Mouse (Mus musculus) layer of hippocampus, postnatal 36 days (tissue): ENCODE results near the gene Tacr1. TPM values are rescaled to one million over a fixed set of nuclear protein-coding genes. Genes with fewer than 3 reads are reported as not detected.
"Not testable (repeated sequence)": the region's sequence is repeated elsewhere in the genome, so short reads cannot be mapped to it uniquely, and the experiment has no call there.

Experiments
- DNase-seq, 2 experiments: peaks; one replicate each; pipeline ENCODE4 v3.0.0; 2022
- total RNA-seq, 2 experiments: library from RNA; stranded (reverse); gene quantifications; 2 replicates each; pipeline ENCODE4 v1.2.3; 2021

Tacr1 gene
- 1 to 10 TPM; 1.5 to 1.8 TPM for total RNA-seq

GRCm38 (mm10) chr6:82401595-82402451, at the start of gene Tacr1:
Gene Tacr1, plus strand, starts transcription at chr6:82402334.
- DNase-seq, result peak; percentile 52 to 59

GRCm38 (mm10) chr6:82376144-82376543, 26.0 kb upstream of the Tacr1 start:
- no peak for DNase-seq

DNA sequence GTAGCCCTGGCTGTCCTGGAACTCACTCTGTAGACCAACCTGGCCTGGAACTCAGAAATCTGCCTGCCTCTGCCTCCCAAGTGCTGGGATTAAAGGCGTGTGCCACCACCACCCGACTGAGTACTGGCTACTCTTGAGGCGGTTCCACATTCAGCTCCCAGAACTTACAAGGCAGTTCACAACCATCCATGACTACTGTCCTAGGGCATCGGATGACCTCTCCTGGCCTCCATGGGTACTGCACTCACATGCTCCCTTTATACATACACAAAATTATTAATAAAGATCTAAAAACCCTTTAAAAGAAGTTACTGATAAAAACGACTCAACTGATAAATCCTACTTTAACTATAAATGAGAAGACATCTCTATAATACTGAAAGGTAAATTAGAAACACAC, 18.6 kb upstream of the Tacr1 start:
- no peak for DNase-seq

DNA sequence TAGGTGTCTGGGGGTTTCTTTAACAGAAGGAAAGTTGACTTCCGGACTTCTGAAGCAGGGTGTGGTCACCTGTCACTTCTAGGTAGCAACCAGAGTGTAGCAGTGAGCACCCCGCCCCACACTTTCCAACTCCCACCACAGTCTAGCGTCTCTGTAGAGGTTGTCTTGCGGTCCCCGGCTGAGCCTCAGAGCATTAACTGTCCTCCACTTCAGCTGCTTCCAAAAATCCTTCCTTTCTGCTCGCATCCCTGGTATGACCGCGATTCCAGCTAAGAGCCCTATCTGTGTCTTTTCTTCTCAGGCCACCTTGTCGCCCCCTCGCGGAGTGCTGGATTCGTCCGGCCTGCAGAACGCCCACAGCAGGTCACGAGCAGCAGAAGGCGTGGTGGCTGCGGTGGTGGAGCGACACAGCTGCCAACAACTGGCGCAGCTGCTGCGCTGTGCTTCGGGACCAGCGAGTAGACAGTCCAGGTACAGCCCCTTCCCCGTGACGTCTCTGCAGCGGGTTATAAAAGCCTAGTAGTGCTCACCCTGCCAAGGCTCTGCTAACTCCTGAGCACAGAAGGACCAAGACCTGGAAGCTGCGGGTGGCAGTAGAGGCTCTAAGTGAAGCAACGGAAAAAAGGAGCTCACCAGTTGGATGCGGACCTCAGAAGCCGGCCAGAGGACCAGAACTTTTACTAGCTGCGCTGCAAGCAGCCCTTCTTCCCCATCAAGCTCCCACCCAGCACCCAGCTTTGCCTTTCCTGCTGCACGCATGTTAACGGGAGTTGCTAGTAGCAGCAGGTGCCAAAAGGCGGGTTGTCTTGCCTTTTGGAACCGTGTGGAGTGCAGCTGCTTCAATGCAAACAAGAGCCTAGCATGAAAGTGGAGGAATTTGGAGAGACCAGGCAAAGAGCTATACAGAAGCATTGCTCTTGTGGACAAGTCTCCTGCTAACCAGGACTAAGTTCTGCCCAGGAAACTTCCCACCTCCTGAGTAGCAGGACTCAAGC, 664 bp downstream of the Tacr1 start:
- DNase-seq, result peak; percentile 13 to 23

GRCm38 (mm10) chr6:82418367-82418766, 16.2 kb downstream of the Tacr1 start:
- DNase-seq, result no peak

- DNase-seq, result no peak
These were observed 18.1 kb downstream of the Tacr1 start for GRCm38 (mm10) chr6:82420222-82420621.

- DNase-seq, result no peak
These were observed 26.8 kb downstream of the Tacr1 start for GRCm38 (mm10) chr6:82428890-82429289.

DNA sequence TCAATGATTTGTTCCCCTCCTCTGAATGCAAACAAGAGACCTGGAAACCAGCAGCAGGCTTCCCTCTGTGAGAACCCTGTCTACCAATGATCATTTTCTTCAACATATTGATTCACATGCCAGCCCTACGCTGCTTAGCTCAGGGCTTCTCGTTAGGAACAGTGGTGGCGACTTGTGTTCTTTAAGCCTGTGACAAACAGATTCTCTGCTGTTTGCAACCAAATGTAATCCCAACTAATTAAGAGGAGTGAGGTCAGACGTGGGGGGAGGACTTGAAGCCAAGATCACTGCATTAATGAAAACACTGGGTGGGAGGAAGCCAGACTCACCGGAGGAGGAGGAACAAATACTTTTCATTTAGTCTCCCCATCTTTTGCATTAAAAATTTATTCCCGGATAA, 27.6 kb downstream of the Tacr1 start:
- no peak for DNase-seq

DNA sequence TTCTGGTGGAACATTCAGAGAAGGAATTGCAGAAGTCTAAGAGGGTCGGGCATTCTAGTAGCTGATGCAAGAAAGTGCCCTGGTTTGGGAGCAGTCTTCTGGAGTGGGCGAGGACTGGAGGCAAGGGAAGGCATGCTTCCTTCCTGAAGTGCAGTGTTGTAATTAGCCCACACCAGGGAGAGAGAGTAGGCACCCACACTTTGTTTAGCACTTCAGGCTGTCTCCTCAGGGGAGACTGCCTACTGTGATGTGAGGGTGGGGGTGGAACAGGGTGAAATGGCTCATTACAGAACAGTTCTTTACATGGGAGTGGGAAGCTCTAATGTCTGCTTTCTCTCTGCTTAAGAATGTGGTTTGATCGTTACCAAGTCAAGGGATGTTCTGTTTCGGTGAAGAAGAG, 35.0 kb downstream of the Tacr1 start:
- no peak for DNase-seq

- not testable (repeated sequence) for DNase-seq
These were observed 50.3 kb downstream of the Tacr1 start for GRCm38 (mm10) chr6:82452206-82453095.

DNA sequence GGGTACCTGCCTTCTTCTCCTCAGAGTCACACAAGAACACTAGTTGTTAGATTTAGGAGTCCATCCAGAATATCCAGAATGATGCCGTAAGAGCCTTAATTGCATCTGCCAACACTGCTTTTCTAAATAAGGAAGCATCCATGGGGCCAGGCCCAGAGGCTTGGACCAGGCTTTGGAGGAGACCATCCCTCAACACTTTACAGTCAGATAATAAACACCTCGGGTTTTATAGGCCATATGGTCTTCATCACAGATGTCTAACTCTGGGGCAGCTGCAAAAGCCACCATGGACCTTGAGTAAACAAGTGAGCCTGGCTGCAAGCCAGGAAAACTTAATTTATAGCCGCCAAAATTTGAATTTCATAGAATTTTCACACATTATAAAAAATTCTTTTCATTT, 53.1 kb downstream of the Tacr1 start:
- no peak for DNase-seq

DNA sequence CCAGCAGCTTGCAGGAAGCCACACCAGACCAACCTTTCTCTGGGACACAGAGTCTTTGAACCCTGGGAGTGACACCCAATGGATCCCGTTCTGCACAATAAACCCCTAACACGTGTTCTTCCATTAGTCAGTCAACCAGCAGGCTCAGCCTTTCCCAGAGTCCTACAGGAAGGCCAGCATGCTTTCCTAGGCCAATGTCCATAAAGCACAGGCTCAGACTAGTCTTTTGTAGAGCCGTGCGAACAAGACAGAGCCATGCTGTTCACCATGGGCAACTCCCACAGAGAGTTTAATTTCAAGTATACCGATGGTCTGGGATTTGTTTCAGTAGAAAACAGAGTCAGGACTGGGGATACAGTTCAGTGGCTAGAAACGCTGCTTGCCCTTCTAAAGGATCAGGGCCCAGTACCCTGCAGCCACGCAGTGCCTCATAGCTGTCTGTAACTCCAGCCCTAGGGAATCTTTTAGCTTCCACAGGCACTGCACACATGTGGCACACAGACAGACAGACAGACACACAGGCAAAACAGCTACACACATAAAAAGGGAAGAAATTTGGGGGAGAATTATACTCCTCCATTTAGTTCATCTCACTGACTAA, 55.1 kb downstream of the Tacr1 start:
- no peak for DNase-seq

DNA sequence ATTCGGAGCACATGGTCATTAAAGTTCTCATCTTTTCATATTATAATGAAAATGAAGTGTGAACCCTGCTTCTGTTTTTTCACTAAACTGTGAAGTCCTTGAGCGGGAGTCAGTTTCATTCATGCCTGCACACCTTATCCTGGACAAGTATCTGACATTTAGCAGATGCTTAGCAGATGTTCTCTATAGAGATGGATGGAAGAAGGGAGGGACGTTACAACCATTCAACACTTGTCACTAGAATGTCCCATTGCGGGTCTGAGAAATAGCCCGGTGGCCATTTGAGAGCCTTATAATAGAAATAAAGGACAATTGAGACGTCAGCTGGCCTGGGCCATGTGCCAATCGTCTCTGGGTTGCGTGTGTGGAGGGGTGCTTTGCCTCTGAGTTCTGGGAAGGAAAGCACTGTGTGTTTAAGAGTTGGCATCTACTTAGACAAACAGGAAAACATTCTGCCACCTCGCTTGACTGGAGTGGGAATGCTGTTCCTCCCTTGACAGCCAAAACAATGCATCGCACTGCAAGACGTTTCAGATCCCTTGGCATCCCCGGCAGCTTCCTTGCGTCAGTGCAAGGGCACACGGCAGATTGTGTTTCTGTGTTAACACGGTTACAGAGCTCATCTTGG, 56.7 kb downstream of the Tacr1 start:
- DNase-seq, result peak in 1 of 2 experiments; percentile 7

GRCm38 (mm10) chr6:82463171-82463570, 61.0 kb downstream of the Tacr1 start:
- peak in 1 of 2 experiments; percentile 10 for DNase-seq

DNA sequence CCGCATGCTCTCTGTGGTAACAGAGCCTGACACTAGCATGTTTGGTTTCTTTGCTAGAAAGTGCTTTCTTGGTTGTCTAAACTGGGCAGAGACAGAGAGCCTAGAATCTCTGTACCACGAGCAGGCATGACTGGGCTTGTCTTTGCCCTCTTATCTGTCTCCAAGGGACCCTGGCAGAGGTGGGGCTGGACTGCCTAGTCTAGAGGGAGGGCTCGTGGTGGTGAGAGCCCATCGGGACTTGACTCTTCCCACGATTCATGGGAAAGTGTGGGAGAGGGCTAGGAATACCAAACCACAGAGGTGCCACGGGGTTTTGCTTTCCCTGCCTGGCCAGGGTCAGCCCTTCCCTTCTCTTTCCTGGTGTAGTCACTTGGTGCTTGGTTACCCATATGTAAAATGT, 72.3 kb downstream of the Tacr1 start:
- DNase-seq, result no peak

DNA sequence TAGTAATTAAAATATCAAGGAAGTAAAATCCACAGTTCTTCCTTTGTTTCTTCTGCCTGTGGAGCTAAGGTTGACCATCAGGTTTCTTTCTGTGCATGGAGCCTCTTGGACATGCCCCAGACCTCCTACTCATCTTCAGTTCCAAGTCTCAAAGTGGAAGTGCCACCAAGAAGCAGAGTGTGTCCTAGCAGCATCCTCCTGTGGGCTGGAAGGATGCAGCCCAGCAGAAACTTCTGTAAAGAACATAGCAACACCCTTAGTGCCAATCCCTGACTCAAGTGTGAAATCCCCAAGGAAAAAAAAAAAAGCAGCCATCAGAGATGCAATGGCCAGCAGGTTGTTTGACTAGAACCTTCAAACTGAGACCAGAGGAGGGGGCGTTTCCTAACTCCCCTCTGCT, 81.7 kb downstream of the Tacr1 start:
- DNase-seq, result no peak

GRCm38 (mm10) chr6:82494481-82494880, 92.3 kb downstream of the Tacr1 start:
- DNase-seq, result no peak

- DNase-seq, result no peak
These were observed 108.8 kb downstream of the Tacr1 start for GRCm38 (mm10) chr6:82510843-82511416.

GRCm38 (mm10) chr6:82519626-82520025, 117.5 kb downstream of the Tacr1 start:
- DNase-seq, result peak in 1 of 2 experiments; percentile 14

DNA sequence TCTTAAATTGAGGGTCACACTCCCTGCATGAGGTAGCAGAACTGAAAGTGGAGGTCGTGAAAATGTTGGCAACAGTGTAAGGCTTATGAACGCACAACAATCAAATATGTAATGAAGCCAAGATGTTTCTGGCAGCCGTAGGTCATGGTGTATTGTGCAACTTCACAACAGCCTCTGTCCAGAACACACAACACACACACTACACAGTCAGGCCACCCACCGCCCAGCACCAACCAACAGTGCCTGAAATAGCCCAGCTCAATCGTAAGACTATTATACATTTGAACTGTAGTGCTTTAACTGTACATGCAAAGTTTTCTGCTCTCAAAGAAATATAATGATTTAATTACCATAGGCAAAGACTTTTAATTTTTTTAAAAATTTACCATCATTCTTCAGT, 120.4 kb downstream of the Tacr1 start:
- no peak for DNase-seq
